Mouse (Mus musculus): ENCODE measurements at regions not wholly inside any gene's neighbourhood (a gene's known extent, or its start where the extent isn't known, plus 50 kb on each side); places are given as distances from the start of the nearest gene placed in this dataset.

GRCm38 (mm10) chr4:124134341-124135164, 216.7 kb upstream of the 4930535I16Rik start:
- TF ChIP-seq CTCF (IDR thresholded peaks at IDR 0.05; ENCODE audit: borderline replicate concordance, extremely low read depth, insufficient read depth, insufficient read length) (no peak), POLR2A (IDR thresholded peaks at IDR 0.05; ENCODE audit: borderline replicate concordance, extremely low read depth, insufficient read depth, insufficient read length, poor library complexity, severe bottlenecking) (no peak)

Measured in brain, embryonic 14.5 days (tissue).